Mouse (Mus musculus) adrenal gland, adult (tissue): ENCODE measurements around the gene Nxnl1.

Source experiments
- DNase-seq, 2 experiments: peaks; one replicate each; pipeline ENCODE4 v3.0.0; 2022 to 2023; ENCODE audit warnings: low spot score in 1 of 2; ENCODE audit not compliant: inconsistent age in 2 of 2

The Nxnl1 gene

DNA sequence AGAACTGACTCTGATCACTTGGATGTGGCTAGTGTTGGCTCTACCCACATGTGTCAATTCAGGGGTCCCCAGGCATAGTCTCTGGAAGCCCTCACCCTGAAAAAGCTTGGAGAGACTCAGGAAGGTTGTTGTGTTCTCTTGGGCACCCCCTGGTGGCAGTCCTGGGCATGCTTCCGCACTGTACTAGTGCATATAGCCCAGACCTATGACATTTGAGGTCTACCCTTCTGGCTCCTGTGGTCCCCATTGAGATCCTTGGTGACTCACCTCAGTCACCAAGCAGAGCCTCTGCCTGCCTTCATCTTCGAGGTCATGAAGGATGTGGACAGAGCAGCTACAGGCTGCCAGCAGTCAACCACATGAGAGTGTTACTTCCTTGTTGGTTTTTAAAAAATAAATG lies 20.5 kb upstream of the Nxnl1 start:
- DNase-seq = peak; percentile 60 to 83

GRCm38 (mm10) chr8:71580201-71580600 lies 13.8 kb upstream of the Nxnl1 start:
- peak in 1 of 2 experiments; percentile 62 for DNase-seq

DNA sequence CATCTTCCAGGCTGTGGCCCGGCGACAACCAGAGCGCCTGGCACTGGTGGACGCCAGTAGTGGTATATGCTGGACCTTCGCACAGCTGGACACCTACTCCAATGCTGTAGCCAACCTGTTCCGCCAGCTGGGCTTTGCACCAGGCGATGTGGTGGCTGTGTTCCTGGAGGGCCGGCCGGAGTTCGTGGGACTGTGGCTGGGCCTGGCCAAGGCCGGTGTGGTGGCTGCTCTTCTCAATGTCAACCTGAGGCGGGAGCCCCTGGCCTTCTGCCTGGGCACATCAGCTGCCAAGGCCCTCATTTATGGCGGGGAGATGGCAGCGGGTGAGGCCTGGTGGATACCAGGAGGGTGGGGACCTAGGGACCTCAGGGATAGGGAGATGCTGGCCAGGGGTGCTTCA lies 13.1 kb upstream of the Nxnl1 start:
- peak; percentile 77 to 92 for DNase-seq

DNA sequence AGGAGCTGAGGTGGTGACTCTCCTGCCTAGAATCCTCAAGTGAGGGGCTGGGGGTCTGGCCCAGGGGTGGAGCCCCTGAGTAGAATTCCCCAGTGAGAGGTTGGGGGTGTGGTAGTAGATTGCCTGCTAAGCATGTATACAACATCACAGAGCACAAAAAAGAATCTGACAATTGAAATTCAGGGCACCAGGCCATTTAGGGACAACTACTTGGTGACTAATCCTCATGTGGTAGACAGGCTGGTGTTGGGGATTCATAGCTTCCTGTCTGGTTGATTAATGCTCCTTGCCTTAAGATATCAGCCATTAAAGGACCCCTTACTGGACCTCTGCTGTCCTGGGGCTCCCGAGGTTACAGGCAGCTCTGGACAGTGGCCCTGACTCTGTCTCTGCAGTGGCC lies 12.6 kb upstream of the Nxnl1 start:
- peak in 1 of 2 experiments; percentile 84 for DNase-seq

GRCm38 (mm10) chr8:71577856-71578387 lies 11.5 kb upstream of the Nxnl1 start:
- no peak for DNase-seq

- DNase-seq = peak in 1 of 2 experiments; percentile 68
Measured at GRCm38 (mm10) chr8:71575020-71575419, 8.6 kb upstream of the Nxnl1 start.

- peak; percentile 76 to 82 for DNase-seq
Measured at GRCm38 (mm10) chr8:71574426-71574825, 8.0 kb upstream of the Nxnl1 start.

- peak; percentile 75 to 82 for DNase-seq
Measured at GRCm38 (mm10) chr8:71572847-71573633, 6.6 kb upstream of the Nxnl1 start.

GRCm38 (mm10) chr8:71572077-71572476 lies 5.7 kb upstream of the Nxnl1 start:
- DNase-seq = no peak

DNA sequence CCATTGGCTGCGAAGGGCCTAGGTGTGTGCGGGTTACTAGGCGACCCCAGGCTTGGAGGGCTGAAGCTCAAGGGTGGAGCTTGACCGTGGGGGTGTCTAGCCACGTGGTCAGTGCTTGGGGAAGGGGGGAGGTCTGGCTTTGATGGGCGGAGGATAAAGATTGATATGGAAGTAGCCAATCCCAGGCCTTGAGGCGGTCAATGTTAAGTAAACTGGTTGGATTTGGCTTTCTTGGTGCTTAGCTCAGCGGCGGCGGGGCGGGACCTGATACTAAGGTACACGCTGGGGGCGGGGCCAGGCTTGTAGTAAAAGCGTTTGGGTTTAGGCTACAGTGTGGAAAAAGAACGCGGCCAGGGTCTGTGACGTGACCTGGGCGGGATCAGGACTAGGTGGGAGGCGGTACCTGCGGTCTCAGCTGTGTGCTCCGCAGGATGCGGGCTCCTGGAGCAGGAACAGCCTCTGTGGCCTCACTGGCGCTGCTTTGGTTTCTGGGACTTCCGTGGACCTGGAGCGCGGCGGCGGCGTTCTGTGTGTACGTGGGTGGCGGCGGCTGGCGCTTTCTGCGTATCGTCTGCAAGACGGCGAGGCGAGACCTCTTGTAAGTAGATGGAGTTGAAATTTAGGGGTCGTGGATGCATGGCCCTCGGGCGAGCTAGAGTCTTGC lies 4.0 kb upstream of the Nxnl1 start:
- DNase-seq = peak in 1 of 2 experiments; percentile 97

DNA sequence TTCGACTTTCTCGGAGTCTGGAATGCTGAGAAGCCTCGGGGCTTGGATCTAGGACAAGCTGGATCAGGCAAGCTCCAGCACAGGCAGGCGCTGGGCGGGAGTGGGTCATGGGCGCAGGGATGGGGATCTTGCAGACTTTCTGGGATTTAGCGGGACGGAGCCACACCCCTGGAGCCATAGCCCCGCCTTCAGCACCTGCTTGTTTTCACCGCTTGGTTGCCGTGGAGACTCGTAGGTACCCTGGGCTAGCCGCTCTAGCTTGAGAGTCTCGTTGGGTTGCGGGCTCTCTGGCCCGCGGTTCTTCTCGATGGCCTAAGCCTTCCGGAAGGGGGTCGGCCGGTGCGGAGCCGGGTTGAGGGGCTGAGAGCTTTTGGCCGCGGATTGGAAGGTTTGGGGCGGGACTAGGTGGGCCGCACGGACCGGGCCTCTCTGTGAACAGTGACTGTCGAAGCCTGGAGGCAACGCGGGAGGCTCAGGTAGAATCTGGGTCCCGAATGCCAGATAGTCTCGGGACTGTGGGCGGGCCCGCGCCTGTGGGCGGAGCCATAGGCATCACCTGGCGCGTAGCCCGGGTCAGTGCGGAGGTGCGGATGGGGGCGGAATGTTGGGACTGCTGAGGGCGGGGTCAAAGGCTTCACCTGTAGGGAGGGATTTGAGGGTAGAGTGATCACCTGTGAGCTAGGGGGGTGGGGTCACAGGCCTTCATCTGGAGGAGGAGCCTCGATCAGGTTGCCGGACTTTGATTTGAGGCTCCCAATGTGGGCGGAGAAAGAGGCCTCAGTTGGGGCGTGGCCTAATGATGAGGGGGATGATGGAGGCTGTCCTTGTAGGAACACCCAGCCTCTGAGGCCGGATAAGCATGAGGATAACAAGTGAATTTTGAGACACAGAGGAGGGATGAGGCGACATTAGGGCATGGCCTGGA lies 3.2 kb upstream of the Nxnl1 start:
- DNase-seq = peak; percentile 94 to 99

- no peak for DNase-seq
Measured at GRCm38 (mm10) chr8:71568941-71569340, 2.5 kb upstream of the Nxnl1 start.

GRCm38 (mm10) chr8:71568387-71568937 lies 2.1 kb upstream of the Nxnl1 start, which contains the start of gene Slc27a1:
TSS of gene Slc27a1 (plus strand) at chr8:71568882.
- DNase-seq = peak; percentile 89 to 97

GRCm38 (mm10) chr8:71567587-71567986 lies 1.2 kb upstream of the Nxnl1 start:
- DNase-seq = peak; percentile 51 to 62

GRCm38 (mm10) chr8:71563992-71564391 lies 2.4 kb downstream of the Nxnl1 start:
- no peak for DNase-seq

DNA sequence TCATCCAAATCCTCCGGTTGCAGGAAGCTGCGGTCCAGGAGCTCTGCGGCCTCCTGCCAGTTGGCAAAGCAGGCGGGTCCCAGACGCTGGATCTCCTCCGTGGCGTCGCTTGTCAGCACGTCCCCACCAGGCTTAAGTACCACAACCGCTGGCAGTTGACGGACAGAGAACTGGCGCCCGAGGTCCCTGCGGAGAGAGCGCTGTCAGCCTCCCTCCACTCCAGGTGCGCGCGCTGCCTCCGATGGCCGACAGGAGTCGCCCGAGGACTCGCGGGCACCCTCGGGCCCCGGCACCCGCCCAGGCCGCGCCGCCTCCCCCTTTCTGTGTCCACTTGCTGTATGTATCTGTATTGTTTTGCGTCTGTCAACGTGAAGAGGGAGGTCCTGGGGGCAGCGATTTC lies 3.6 kb downstream of the Nxnl1 start:
- DNase-seq = peak; percentile 86 to 94

DNA sequence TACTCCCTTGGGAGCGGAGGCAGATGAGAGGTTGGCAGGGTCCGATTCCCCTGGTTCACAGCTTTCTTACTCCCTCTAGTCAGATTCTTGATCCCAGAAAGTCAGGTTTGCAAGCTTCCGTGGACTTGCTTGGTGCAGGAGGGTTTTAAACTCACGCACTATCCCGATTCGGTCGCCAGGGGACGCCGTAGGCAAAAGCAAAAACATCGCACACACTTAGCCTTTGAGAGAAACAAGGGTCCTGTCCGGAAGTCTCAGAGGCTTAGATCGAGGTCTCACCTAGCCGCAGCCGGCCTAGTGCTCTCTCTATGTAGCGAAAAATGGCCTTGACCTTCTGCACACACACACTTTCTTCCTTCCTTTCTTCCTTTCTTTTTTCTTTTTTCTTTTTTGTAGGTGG lies 5.0 kb downstream of the Nxnl1 start:
- peak; percentile 58 to 87 for DNase-seq

GRCm38 (mm10) chr8:71560765-71561164 lies 5.6 kb downstream of the Nxnl1 start:
- peak in 1 of 2 experiments; percentile 78 for DNase-seq

DNA sequence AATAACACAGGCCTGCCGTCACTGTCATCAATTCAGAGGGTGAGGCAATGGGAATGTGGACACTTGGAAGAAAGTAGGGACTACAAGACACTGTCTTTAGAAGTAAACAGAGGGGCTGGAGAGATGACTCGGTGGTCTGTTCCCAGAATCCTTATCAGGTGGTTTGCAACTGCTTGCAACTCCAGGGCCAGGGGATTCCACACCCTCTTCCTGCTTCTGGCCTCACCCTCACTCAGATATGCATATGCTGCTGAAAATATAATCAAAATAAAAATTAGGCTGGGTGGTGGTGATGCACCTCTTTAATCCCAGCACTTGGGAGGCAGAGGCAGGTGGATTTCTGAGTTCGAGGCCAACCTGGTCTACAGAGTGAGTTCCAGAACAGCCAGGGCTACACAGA lies 6.3 kb downstream of the Nxnl1 start:
- no peak for DNase-seq

DNA sequence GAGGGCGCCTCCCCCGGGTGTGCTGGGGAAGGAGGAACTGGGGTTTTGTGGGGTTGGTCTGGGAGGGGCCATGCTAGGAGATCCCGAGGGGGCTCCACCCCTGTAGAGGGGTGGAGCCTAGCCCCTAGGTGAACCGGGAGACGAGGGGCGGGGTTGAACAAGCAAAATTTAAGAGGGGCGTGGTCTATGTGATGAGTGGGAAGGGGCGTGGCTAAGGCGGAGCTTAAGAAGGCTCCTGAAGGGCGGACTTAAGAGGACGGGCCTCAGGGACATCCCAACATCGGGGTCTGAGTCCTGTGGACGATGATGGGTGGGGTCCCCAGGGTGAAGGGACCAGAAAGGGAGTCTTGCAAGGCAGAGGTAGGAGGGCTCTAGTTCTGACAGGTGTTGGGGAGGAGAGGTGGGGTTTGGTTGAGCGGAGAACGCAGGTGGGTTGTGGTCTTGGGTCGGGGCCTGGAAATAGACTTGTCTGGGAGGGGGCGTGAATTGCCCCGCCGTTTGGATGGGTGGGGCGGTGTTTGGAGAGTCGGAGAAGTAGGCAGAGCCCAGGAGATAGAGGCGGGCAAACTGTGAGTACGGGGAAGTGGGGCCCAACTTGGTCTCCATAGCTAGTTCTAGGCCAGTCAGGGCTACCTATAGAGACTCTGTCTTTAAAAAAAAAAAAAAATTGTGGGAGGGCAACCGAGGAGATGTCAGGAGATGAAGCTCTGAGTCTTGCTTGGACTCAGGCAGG lies 7.3 kb downstream of the Nxnl1 start:
- DNase-seq = peak; percentile 90 to 96
